Mouse (Mus musculus) testis, adult 2 months (tissue): ENCODE measurements around the gene Ldha. TPM values are rescaled to one million over a fixed set of nuclear protein-coding genes. Genes with fewer than 3 reads are reported as not detected.

Experiments used
- H3K27ac ChIP-seq: fragments of 200-500 bp; 2 replicates; pipeline ENCODE4 v1.5.1; 2012; ENCODE audit warnings: low read depth, low read length; ENCODE audit not compliant: control insufficient read depth, insufficient read depth
- H3K27me3 ChIP-seq: fragments of 200-500 bp; 2 replicates; pipeline ENCODE4 v1.6.1; 2012; ENCODE audit warnings: mild to moderate bottlenecking, low read length, moderate library complexity; ENCODE audit not compliant: control insufficient read depth, insufficient read depth
- H3K36me3 ChIP-seq: fragments of 200-500 bp; 2 replicates; pipeline ENCODE4 v1.6.1; 2012; ENCODE audit warnings: mild to moderate bottlenecking, low read length; ENCODE audit not compliant: control insufficient read depth, insufficient read depth
- H3K4me1 ChIP-seq: fragments of 200-500 bp; 2 replicates; pipeline ENCODE4 v1.6.1; 2012; ENCODE audit warnings: low read length; ENCODE audit not compliant: control insufficient read depth, insufficient read depth
- H3K4me3 ChIP-seq: fragments of 200-500 bp; 2 replicates; pipeline ENCODE4 v1.5.1; 2012; ENCODE audit warnings: low read depth, mild to moderate bottlenecking, low read length, moderate library complexity, mixed read lengths; ENCODE audit not compliant: control insufficient read depth
- CTCF ChIP-seq: fragments of 200-500 bp; IDR thresholded peaks from 2 replicates; pipeline ENCODE4 v1.5.1; 2012; ENCODE audit warnings: low read depth, mild to moderate bottlenecking, inconsistent platforms, low read length, moderate library complexity; ENCODE audit not compliant: control insufficient read depth, insufficient read depth, insufficient replicate concordance
- POLR2A ChIP-seq: fragments of 200-500 bp; IDR thresholded peaks from 2 replicates; pipeline ENCODE4 v1.6.1; 2012; ENCODE audit warnings: low read depth, mild to moderate bottlenecking, inconsistent platforms, low read length, moderate library complexity; ENCODE audit not compliant: control insufficient read depth
- polyA plus RNA-seq: library from polyadenylated mRNA; depleted of rRNA; stranded (reverse); fragments of >200 nt; gene quantifications from 2 replicates; pipeline ENCODE4 v1.2.3, GENCODE M21; 2012

Gene Ldha
- polyA plus RNA-seq, 1 experiment, result 1,018 TPM

GRCm38 (mm10) chr7:46833266-46833665, 8.0 kb upstream of the Ldha start:
- Histone ChIP-seq H3K4me3 (no peak overlapping the region), H3K27ac (no peak overlapping the region), H3K27me3 (no peaks in the 10 kb centered on the region), H3K4me1 (peaks cover 8% of the 10 kb centered on the region), H3K36me3 (no peaks in the 10 kb centered on the region)
- TF ChIP-seq CTCF (no peak), POLR2A (no peak)

- H3K4me3 ChIP-seq, result no peak overlapping the region
- H3K27me3 ChIP-seq, result no peaks in the 10 kb centered on the region
- no peaks in the 10 kb centered on the region for H3K36me3 ChIP-seq
- TF ChIP-seq CTCF (no peak), POLR2A (no peak)
- H3K27ac ChIP-seq, result no peak overlapping the region
- H3K4me1 ChIP-seq, result peaks cover 9% of the 10 kb centered on the region
Measured at GRCm38 (mm10) chr7:46833670-46834255, 7.5 kb upstream of the Ldha start.

- H3K27ac ChIP-seq, result no peak overlapping the region
- no peaks in the 10 kb centered on the region for H3K36me3 ChIP-seq
- H3K4me1 ChIP-seq, result peaks cover 14% of the 10 kb centered on the region
- no peaks in the 10 kb centered on the region for H3K27me3 ChIP-seq
- no peak overlapping the region for H3K4me3 ChIP-seq
- no peak for TF ChIP-seq CTCF
- no peak for TF ChIP-seq POLR2A
Measured at GRCm38 (mm10) chr7:46834994-46835610, 6.2 kb upstream of the Ldha start.

GRCm38 (mm10) chr7:46836357-46836756, 4.9 kb upstream of the Ldha start:
- Histone ChIP-seq H3K36me3 (no peaks in the 10 kb centered on the region), H3K27me3 (no peaks in the 10 kb centered on the region), H3K4me3 (no peak overlapping the region), H3K4me1 (peaks cover 13% of the 10 kb centered on the region), H3K27ac (no peak overlapping the region)
- TF ChIP-seq POLR2A, result no peak
- no peak for TF ChIP-seq CTCF

- TF ChIP-seq POLR2A, result no peak
- TF ChIP-seq CTCF, result no peak
- Histone ChIP-seq H3K27ac (no peak overlapping the region), H3K27me3 (no peaks in the 10 kb centered on the region), H3K36me3 (no peaks in the 10 kb centered on the region), H3K4me1 (peaks cover 13% of the 10 kb centered on the region), H3K4me3 (no peak overlapping the region)
Measured at GRCm38 (mm10) chr7:46837073-46837472, 4.2 kb upstream of the Ldha start.

- Histone ChIP-seq H3K27ac (peak overlapping the region; percentile 27), H3K27me3 (no peaks in the 10 kb centered on the region), H3K4me1 (peaks cover 11% of the 10 kb centered on the region), H3K4me3 (no peak overlapping the region), H3K36me3 (no peaks in the 10 kb centered on the region)
- TF ChIP-seq CTCF, result no peak
- no peak for TF ChIP-seq POLR2A
Measured at GRCm38 (mm10) chr7:46838104-46838671, 3.1 kb upstream of the Ldha start.

GRCm38 (mm10) chr7:46838891-46839302, 2.4 kb upstream of the Ldha start:
- Histone ChIP-seq H3K27me3 (no peaks in the 10 kb centered on the region), H3K36me3 (no peaks in the 10 kb centered on the region), H3K4me1 (peaks cover 10% of the 10 kb centered on the region), H3K27ac (0 out of 2 replicates have a peak overlapping the region, but pooled peaks have one; percentile 22), H3K4me3 (no peak overlapping the region)
- TF ChIP-seq CTCF (no peak), POLR2A (no peak)
